ENCODE assay signal across 11 mouse cellular contexts in the genomic region with DNA sequence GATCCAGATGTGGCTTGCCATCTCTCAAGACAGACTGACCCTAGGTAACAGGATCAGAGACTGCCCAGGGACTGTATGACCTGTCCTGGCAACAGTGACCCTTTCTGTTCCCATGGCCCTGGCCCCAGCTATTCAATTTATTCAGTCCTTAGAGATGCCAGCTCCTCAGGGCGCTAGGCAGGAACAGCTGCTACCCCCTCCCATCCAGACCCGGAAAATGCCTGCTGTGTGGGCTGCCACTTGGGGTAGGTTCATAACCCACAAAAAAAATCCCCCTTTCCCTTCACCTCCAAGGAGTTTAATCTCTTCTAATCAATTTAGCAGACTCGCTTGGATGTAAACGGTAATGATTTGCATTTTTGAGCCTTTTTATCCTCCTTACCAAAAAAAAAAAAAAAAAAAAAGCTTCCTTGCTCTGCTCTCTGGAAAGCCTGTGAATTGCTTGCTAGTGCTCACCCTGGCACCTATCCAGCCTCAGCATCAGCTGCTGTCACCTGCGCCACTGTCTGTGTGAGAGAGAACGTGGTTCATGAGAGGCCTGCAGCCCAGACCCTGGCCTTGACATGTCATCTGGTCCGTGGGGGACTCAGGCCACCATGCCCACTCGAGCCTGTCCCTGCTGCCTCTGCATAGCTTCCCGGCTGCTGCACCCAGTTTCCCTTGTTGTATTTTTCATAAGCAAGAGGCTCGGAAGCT. TPM values are rescaled to one million over a fixed set of nuclear protein-coding genes. Genes with fewer than 3 reads are reported as not detected.
DNase-seq lines count a peak whose midpoint lies in the region; ATAC-seq and TF ChIP-seq lines count a peak whose summit lies in the region.
"Had no signal": no experiment of that assay in that cellular context is flagged by ENCODE, and none has a peak within 500 bp of the region (broad histone marks: within the 10 kb centered on the region; RNA-seq: fewer than 3 reads in every experiment).

No protein-coding gene starts in this region.

- no peak for ATAC-seq in heart, embryonic 14.5 days (ENCODE audit: insufficient number of reproducible peaks, insufficient read depth, low FRiP score, low read depth)
- ATAC-seq in hindbrain, postnatal 0 days: peak; percentile 16; the same call in 1 of the 2 replicates

- intact Hi-C loops in heart, postnatal 10 days (cut with DNase I): no loop called here

- no peaks in the 10 kb centered on the region for H3K36me3 ChIP-seq in heart, embryonic 14.5 days (ENCODE audit: control insufficient read depth, insufficient read depth, low read length)
- no peaks in the 10 kb centered on the region for H3K36me3 ChIP-seq in hindbrain, postnatal 0 days (ENCODE audit: insufficient read depth, low read length)
- H3K36me3 ChIP-seq: embryonic facial prominence, embryonic 15.5 days; liver, embryonic 13.5 days had no signal

- H3K4me1 ChIP-seq in heart, embryonic 14.5 days (ENCODE audit: control insufficient read depth in 2 of 2, insufficient read depth in 2 of 2, low read length in 2 of 2): peaks cover 3 to 7% of the 10 kb centered on the region in 2 experiments; a peak in 2 of 4 replicates
- peaks cover 46% of the 10 kb centered on the region for H3K4me1 ChIP-seq in hindbrain, postnatal 0 days (ENCODE audit: insufficient read depth, low read length)

- peak overlapping the region; percentile 29 to 51; a peak in 3 of 4 replicates for H3K27ac ChIP-seq in heart, embryonic 14.5 days (replicated peaks in 1 of 2; ENCODE audit: control insufficient read depth in 1 of 2, insufficient read depth in 1 of 2, low read depth in 2 of 2, low read length in 2 of 2)
- peak overlapping the region; percentile 42; the same call in 1 of the 2 replicates for H3K27ac ChIP-seq in hindbrain, postnatal 0 days
- H3K27ac ChIP-seq: liver, embryonic 13.5 days had no signal

- no peak overlapping the region for H3K4me3 ChIP-seq in heart, embryonic 14.5 days (ENCODE audit: control insufficient read depth in 1 of 2, insufficient read depth in 1 of 2, low read depth in 1 of 2, low read length in 2 of 2)
- no peak overlapping the region for H3K4me3 ChIP-seq in hindbrain, postnatal 0 days (ENCODE audit: low read length)
- H3K4me3 ChIP-seq: embryonic facial prominence, embryonic 15.5 days; liver, embryonic 13.5 days had no signal

- DNase-seq in heart, postnatal 10 days: no peak
- peak; percentile 53 for DNase-seq in right cerebral cortex, adult 18-20 months
- no peak for DNase-seq in right cerebral cortex, postnatal 25 days
- DNase-seq in hindbrain, postnatal 0 days (ENCODE audit: low spot score): peak; percentile 70
- DNase-seq in right cerebral cortex, postnatal 10 days (ENCODE audit: low spot score in 2 of 2): peak; percentile 66 to 72
- DNase-seq in gastrocnemius, adult 8-10 months (ENCODE audit: low spot score in 2 of 2): no peak
- DNase-seq in gastrocnemius, postnatal 4 days (ENCODE audit: low spot score in 2 of 2): no peak
- DNase-seq: heart, postnatal 36 days; liver, embryonic 13.5 days had no signal

- TF ChIP-seq CTCF in hindbrain, postnatal 0 days (IDR thresholded peaks at IDR 0.05; ENCODE audit: low read depth): no peak

- no peak overlapping the region; the same call in 1 of the 2 replicates for H3K9ac ChIP-seq in heart, embryonic 14.5 days (ENCODE audit: low read length)
- H3K9ac ChIP-seq in hindbrain, postnatal 0 days (replicated peaks; ENCODE audit: low read length): no peak overlapping the region
- H3K9ac ChIP-seq: embryonic facial prominence, embryonic 15.5 days; liver, embryonic 13.5 days had no signal

- H3K27me3 ChIP-seq in heart, embryonic 14.5 days (ENCODE audit: control insufficient read depth, insufficient read depth, low read length): peaks cover 13% of the 10 kb centered on the region
- H3K27me3 ChIP-seq in hindbrain, postnatal 0 days (ENCODE audit: insufficient read depth, low read length): no peaks in the 10 kb centered on the region
- H3K27me3 ChIP-seq: embryonic facial prominence, embryonic 15.5 days had no signal

- H3K4me2 ChIP-seq in heart, embryonic 14.5 days (ENCODE audit: low read length): no peak overlapping the region
- no peak overlapping the region for H3K4me2 ChIP-seq in hindbrain, postnatal 0 days (ENCODE audit: low read depth, low read length)
- H3K4me2 ChIP-seq: embryonic facial prominence, embryonic 15.5 days; liver, embryonic 13.5 days had no signal

- 44% methylated on average over 10 of the region's 10 CpGs for WGBS in heart, embryonic 14.5 days
- WGBS in hindbrain, postnatal 0 days: 15% methylated on average over 10 of the region's 10 CpGs

- H3K9me3 ChIP-seq in heart, embryonic 14.5 days (ENCODE audit: control insufficient read depth, low read length): no peaks in the 10 kb centered on the region
- no peaks in the 10 kb centered on the region for H3K9me3 ChIP-seq in hindbrain, postnatal 0 days (ENCODE audit: low read length)
- H3K9me3 ChIP-seq: embryonic facial prominence, embryonic 15.5 days; liver, embryonic 13.5 days had no signal

RNA-seq across cellular contexts. Expression of a gene that starts 15.0 kb away (rescaled TPM):
- polyA plus RNA-seq in heart, embryonic 14.5 days (2014; fragmentation: Nextera tagmentation; extraction: Ambion mirVana): 1.4 and 1.5 TPM in 2 replicates
- 1 to 10 TPM; 1.2 to 1.3 TPM for total RNA-seq in heart, postnatal 10 days (2021)
- 8.4 and 10.1 TPM in 2 replicates for total RNA-seq in hindbrain, postnatal 0 days (2014; rRNA removed)
- polyA plus RNA-seq in hindbrain, postnatal 0 days (2015; fragmentation: Nextera tagmentation; extraction: Ambion mirVana): 7.8 and 8.1 TPM in 2 replicates
- 1 to 10 TPM in 3 of 4 experiments, under 1 TPM in 1; 0.83 to 2.9 (median 1.7) TPM for total RNA-seq in gastrocnemius, adult 8-10 months (2022)
- total RNA-seq in gastrocnemius, postnatal 4 days (2021): 1 to 10 TPM in 1 of 2 experiments, under 1 TPM in 1; 0.91 to 1.4 TPM

RNA-seq across cellular contexts. Expression of a gene that starts 33.9 kb away (rescaled TPM):
- 50.5 and 53.0 TPM in 2 replicates for polyA plus RNA-seq in heart, embryonic 14.5 days (2014; fragmentation: Nextera tagmentation; extraction: Ambion mirVana)
- 100 to 1,000 TPM; 168 to 172 TPM for total RNA-seq in heart, postnatal 10 days (2021)
- 4.8 and 9.5 TPM in 2 replicates for total RNA-seq in hindbrain, postnatal 0 days (2014; rRNA removed)
- polyA plus RNA-seq in hindbrain, postnatal 0 days (2015; fragmentation: Nextera tagmentation; extraction: Ambion mirVana): 6.5 and 6.7 TPM in 2 replicates
- total RNA-seq in gastrocnemius, adult 8-10 months (2022): 100 to 1,000 TPM; 279 to 336 (median 292) TPM
- total RNA-seq in gastrocnemius, postnatal 4 days (2021): 100 to 1,000 TPM; 233 to 237 TPM

RNA-seq across cellular contexts. Expression of a gene that starts 50.8 kb away (rescaled TPM):
- polyA plus RNA-seq in heart, embryonic 14.5 days (2014; fragmentation: Nextera tagmentation; extraction: Ambion mirVana): 174 and 175 TPM in 2 replicates
- 100 to 1,000 TPM; 104 to 117 TPM for total RNA-seq in heart, postnatal 10 days (2021)
- 87.3 and 89.0 TPM in 2 replicates for total RNA-seq in hindbrain, postnatal 0 days (2014; rRNA removed)
- 146 and 151 TPM in 2 replicates for polyA plus RNA-seq in hindbrain, postnatal 0 days (2015; fragmentation: Nextera tagmentation; extraction: Ambion mirVana)
- 10 to 100 TPM; 77.9 to 86.5 (median 81.8) TPM for total RNA-seq in gastrocnemius, adult 8-10 months (2022)
- 100 to 1,000 TPM; 122 to 129 TPM for total RNA-seq in gastrocnemius, postnatal 4 days (2021)

Comparison
In these comparisons a context has a peak if more than half of its experiments do, and no peak if none do; other contexts are left out.
1. DNase-seq: peak in right cerebral cortex, adult 18-20 months (single experiment), hindbrain, postnatal 0 days (single experiment) and right cerebral cortex, postnatal 10 days (2 of 2); none in heart, postnatal 10 days (0 of 2), right cerebral cortex, postnatal 25 days (single experiment), gastrocnemius, adult 8-10 months (0 of 2) and gastrocnemius, postnatal 4 days (0 of 2).
2. RNA of a gene that starts 33.9 kb away (total RNA-seq): 279 to 336 TPM in gastrocnemius, adult 8-10 months, 233 to 237 TPM in gastrocnemius, postnatal 4 days and 168 to 172 TPM in heart, postnatal 10 days; 4.8 to 9.5 TPM in hindbrain, postnatal 0 days; every median in the first group is over 10 times any median in the second.